Mouse (Mus musculus) hindbrain, postnatal 0 days (tissue): ENCODE measurements around the gene Fads2. TPM values are rescaled to one million over a fixed set of nuclear protein-coding genes. Genes with fewer than 3 reads are reported as not detected.
A peak's percentile ranks its signal among the peaks of the same experiment; 100 is the strongest.

ENCODE experiments used
- ATAC-seq: fragments of 200-750 bp; cut with Nextera tagmentation; 2 replicates; pipeline ENCODE4 v1.8.0; 2017; ENCODE audit warnings: mild to moderate bottlenecking, moderate TSS enrichment, moderate library complexity
- DNase-seq: peaks from one replicate; pipeline ENCODE4 v3.0.0-alpha.2; 2015; ENCODE audit warnings: low spot score
- H3K27ac ChIP-seq: fragments of 300-500 bp; sonication (generic); 2 replicates; pipeline ENCODE4 v1.5.1; 2014; ENCODE audit warnings: mild to moderate bottlenecking
- H3K27me3 ChIP-seq: fragments of 300-500 bp; sonication (generic); 2 replicates; pipeline ENCODE4 v1.6.1; 2014; ENCODE audit warnings: low read length, mixed read lengths; ENCODE audit not compliant: insufficient read depth
- H3K36me3 ChIP-seq: fragments of 300-500 bp; sonication (generic); 2 replicates; pipeline ENCODE4 v1.6.1; 2014; ENCODE audit warnings: low read length, mixed read lengths; ENCODE audit not compliant: insufficient read depth
- H3K4me1 ChIP-seq: fragments of 300-500 bp; sonication (generic); 2 replicates; pipeline ENCODE4 v1.6.1; 2014; ENCODE audit warnings: antibody characterized with exemption, low read length, mixed read lengths; ENCODE audit not compliant: insufficient read depth
- H3K4me2 ChIP-seq: fragments of 300-500 bp; sonication (generic); 2 replicates; pipeline ENCODE4 v1.6.1; 2014; ENCODE audit warnings: low read depth, mild to moderate bottlenecking, low read length, moderate library complexity, mixed read lengths
- H3K4me3 ChIP-seq: fragments of 300-500 bp; sonication (generic); 2 replicates; pipeline ENCODE4 v1.5.1; 2014; ENCODE audit warnings: low read length
- H3K9ac ChIP-seq: fragments of 300-500 bp; sonication (generic); replicated peaks from 2 replicates; pipeline ENCODE4 v1.6.1; 2014; ENCODE audit warnings: mild to moderate bottlenecking, low read length, moderate library complexity, mixed read lengths
- H3K9me3 ChIP-seq: fragments of 300-500 bp; sonication (generic); 2 replicates; pipeline ENCODE4 v1.6.1; 2016; ENCODE audit warnings: low read length, mixed read lengths
- CTCF ChIP-seq: IDR thresholded peaks from 2 replicates; pipeline ENCODE4 v1.5.1; 2016; ENCODE audit warnings: antibody characterized with exemption, control low read depth, low read depth
- WGBS: fragments of 180-500 bp; shearing (Covaris S2); extraction: QIAGEN DNeasy Blood & Tissue Kit; methylation state at CpG from one replicate; pipeline ENCODE4 v1.1.7; 2014; 5-methylcytosine and 5-hydroxymethylcytosine counted together
- polyA plus RNA-seq: library from polyadenylated mRNA; unstranded; fragments of >200 nt; fragmentation: Nextera tagmentation; extraction: Ambion mirVana; gene quantifications from 2 replicates; pipeline ENCODE4 v1.2.1, GENCODE M21; 2015
- total RNA-seq: library from RNA; depleted of rRNA; stranded (reverse); fragments of >200 nt; gene quantifications from 2 replicates; pipeline ENCODE4 v1.2.3, GENCODE M21; 2014

Fads2 gene
- total and polyA plus RNA-seq, 2 experiments from 2014 or later = 260 to 330 TPM

GRCm38 (mm10) chr19:10033211-10033973, 68.2 kb downstream of the Fads2 start:
- Histone ChIP-seq H3K4me2 (no peak overlapping the region), H3K4me3 (no peak overlapping the region), H3K27me3 (no peaks in the 10 kb centered on the region), H3K9ac (no peak overlapping the region), H3K36me3 (peaks cover 4% of the 10 kb centered on the region; the same call in 1 of the 2 replicates), H3K4me1 (no peaks in the 10 kb centered on the region), H3K27ac (no peak overlapping the region), H3K9me3 (no peaks in the 10 kb centered on the region)
- ATAC-seq (peak; percentile 38; the same call in 1 of the 2 replicates), DNase-seq (peak; percentile 83)
- peak; percentile 91 for TF ChIP-seq CTCF
- 29% methylated on average over 8 of the region's 8 CpGs for WGBS

- no peak overlapping the region for H3K4me3 ChIP-seq
- H3K36me3 ChIP-seq = peaks cover 4% of the 10 kb centered on the region; the same call in 1 of the 2 replicates
- H3K27me3 ChIP-seq = no peaks in the 10 kb centered on the region
- no peak overlapping the region for H3K9ac ChIP-seq
- DNase-seq = no peak
- H3K27ac ChIP-seq = no peak overlapping the region
- peaks cover 5% of the 10 kb centered on the region; the same call in 1 of the 2 replicates for H3K4me1 ChIP-seq
- TF ChIP-seq CTCF = no peak
- no peaks in the 10 kb centered on the region for H3K9me3 ChIP-seq
- ATAC-seq = no peak
- H3K4me2 ChIP-seq = no peak overlapping the region
- 92% methylated on average over 2 of the region's 2 CpGs for WGBS
Observed at GRCm38 (mm10) chr19:10029746-10030145, 71.8 kb downstream of the Fads2 start.

GRCm38 (mm10) chr19:10025169-10025875, 76.2 kb downstream of the Fads2 start:
- no peak for TF ChIP-seq CTCF
- no peak for ATAC-seq
- Histone ChIP-seq H3K4me3 (no peak overlapping the region), H3K9me3 (no peaks in the 10 kb centered on the region), H3K9ac (no peak overlapping the region), H3K27me3 (no peaks in the 10 kb centered on the region), H3K27ac (peak overlapping the region; percentile 60), H3K4me1 (peaks cover 5% of the 10 kb centered on the region; the same call in 1 of the 2 replicates), H3K36me3 (0 out of 2 replicates have a peak, but pooled peaks cover 4% of the 10 kb centered on the region), H3K4me2 (no peak overlapping the region)
- 9% methylated on average over 8 of the region's 8 CpGs for WGBS
- DNase-seq = peak; percentile 74

GRCm38 (mm10) chr19:10023304-10023758, 78.2 kb downstream of the Fads2 start:
- no peaks in the 10 kb centered on the region for H3K36me3 ChIP-seq
- no peak overlapping the region for H3K4me3 ChIP-seq
- DNase-seq = no peak
- WGBS = 67% methylated on average over 9 of the region's 9 CpGs
- ATAC-seq = no peak
- H3K9ac ChIP-seq = no peak overlapping the region
- peaks cover 15% of the 10 kb centered on the region for H3K4me1 ChIP-seq
- no peaks in the 10 kb centered on the region for H3K27me3 ChIP-seq
- H3K4me2 ChIP-seq = no peak overlapping the region
- no peaks in the 10 kb centered on the region for H3K9me3 ChIP-seq
- peak; percentile 1; the same call in 1 of the 2 replicates for TF ChIP-seq CTCF
- peak overlapping the region; percentile 27; the same call in 1 of the 2 replicates for H3K27ac ChIP-seq

- peak overlapping the region; percentile 27; the same call in 1 of the 2 replicates for H3K27ac ChIP-seq
- H3K9ac ChIP-seq = no peak overlapping the region; the same call in 1 of the 2 replicates
- no peaks in the 10 kb centered on the region for H3K9me3 ChIP-seq
- peak; percentile 48 for ATAC-seq
- H3K36me3 ChIP-seq = no peaks in the 10 kb centered on the region
- DNase-seq = peak; percentile 68
- TF ChIP-seq CTCF = peak; percentile 60
- H3K4me1 ChIP-seq = peaks cover 20% of the 10 kb centered on the region
- H3K4me2 ChIP-seq = no peak overlapping the region
- H3K4me3 ChIP-seq = no peak overlapping the region
- WGBS = 59% methylated on average over 5 of the region's 5 CpGs
- no peaks in the 10 kb centered on the region for H3K27me3 ChIP-seq
Observed at GRCm38 (mm10) chr19:10022414-10023303, 78.9 kb downstream of the Fads2 start.

GRCm38 (mm10) chr19:10021981-10022380, 79.6 kb downstream of the Fads2 start:
- ATAC-seq (no peak), DNase-seq (no peak)
- no peak overlapping the region for H3K4me2 ChIP-seq
- H3K36me3 ChIP-seq = no peaks in the 10 kb centered on the region
- TF ChIP-seq CTCF = no peak
- H3K27me3 ChIP-seq = no peaks in the 10 kb centered on the region
- H3K4me3 ChIP-seq = no peak overlapping the region
- no peak overlapping the region; the same call in 1 of the 2 replicates for H3K27ac ChIP-seq
- peaks cover 22% of the 10 kb centered on the region for H3K4me1 ChIP-seq
- 89% methylated on average over 2 of the region's 2 CpGs for WGBS
- no peaks in the 10 kb centered on the region for H3K9me3 ChIP-seq
- no peak overlapping the region for H3K9ac ChIP-seq
